Mouse (Mus musculus): ENCODE measurements around the gene Bysl. TPM values are rescaled to one million over a fixed set of nuclear protein-coding genes. Genes with fewer than 3 reads are reported as not detected.
"Not testable (repeated sequence)": the region's sequence is repeated elsewhere in the genome, so short reads cannot be mapped to it uniquely, and the experiment has no call there.

Bysl gene
- total RNA-seq, 2 experiments from 2014 or later, result 18.3 to 18.7 TPM

DNA sequence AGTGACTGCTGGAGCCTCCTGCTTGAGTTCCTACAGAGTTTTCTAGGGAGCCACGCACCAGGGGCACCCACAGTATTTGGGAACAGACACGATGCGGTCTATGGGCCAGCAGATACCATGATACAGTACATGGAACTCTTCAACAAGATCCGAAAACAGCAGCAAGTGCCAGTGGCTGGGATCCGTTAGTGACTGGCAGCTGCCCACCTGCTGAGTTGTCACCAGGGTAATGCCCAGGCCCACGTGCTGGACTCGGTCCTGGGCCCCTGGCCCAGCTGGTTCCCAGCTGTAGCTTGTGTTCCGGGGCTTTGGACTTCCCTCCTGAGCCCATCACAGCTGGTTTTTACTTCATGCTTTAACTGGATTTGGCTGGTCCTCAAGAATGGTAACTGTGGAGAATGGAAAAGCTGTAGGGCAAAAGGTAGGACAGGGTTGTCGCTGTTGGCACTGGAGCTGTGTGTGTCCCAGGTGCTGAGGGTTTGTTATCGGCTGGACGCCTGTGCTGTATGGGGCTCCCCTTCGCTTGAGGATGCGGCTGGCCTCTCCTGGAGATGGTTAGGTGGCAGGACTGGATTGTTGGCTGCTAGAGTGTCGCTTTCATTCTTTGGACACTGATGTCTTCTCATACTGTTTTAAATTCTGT lies 11.7 kb upstream of the Bysl start:
- no peak for DNase-seq (ENCODE audit: low spot score in 2 of 2)

GRCm38 (mm10) chr17:47618556-47619311 lies 7.4 kb upstream of the Bysl start:
- DNase-seq (ENCODE audit: low spot score in 2 of 2), result no peak

DNA sequence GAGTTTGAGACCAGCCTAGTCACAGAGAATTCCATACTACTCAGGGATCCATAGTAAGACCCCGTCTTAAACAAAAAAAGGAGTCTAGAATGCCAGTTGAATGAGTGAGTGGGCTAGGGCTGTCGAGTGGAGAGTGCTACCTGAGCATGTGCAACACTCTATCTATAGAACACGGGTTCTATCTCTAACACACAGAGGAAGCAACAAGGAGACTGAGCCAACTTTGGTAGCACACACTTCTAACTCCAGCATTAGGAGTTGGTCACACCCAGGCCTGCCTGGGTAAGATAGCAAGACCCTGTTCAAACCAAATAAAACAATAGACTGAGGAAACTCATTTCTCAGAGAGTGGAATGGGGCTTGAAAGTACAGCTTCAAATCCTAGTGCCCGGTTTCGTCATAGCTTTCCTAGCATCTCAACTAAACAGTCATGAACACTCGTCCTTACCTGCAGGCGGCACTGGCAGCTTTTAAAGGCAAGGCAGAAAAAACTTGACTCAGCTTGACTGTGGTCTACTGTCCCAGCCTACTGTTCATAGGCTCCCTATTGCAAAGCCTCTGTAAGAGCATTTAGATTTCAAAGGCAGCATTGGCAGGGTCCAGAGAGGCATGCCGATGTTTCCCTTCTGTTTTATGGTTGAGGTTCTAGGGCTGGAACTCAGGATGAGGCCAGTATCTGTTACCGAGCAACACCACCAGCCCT lies 6.5 kb upstream of the Bysl start:
- DNase-seq (ENCODE audit: low spot score in 2 of 2), result no peak

DNA sequence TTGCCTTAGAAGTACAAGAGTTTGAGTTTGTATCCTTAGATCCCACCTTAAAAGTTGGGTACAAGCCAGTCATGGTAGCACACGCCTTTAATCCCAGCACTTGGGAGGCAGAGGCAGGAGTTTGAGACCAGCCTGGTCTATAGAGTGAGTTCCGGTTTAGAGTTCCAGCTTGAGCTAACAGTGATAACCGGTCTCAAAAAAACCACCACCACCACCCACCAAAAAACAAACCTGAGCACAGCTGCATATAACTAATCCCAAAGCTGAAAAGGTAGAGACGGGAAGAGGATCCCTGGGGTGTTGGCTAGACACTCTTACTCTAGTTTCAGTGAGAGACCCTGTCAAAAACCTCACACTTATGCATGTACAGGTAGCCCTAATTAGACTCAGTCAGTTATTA lies 5.4 kb upstream of the Bysl start:
- no peak for DNase-seq (ENCODE audit: low spot score in 2 of 2)

- no peak for DNase-seq (ENCODE audit: low spot score in 2 of 2)
Observed at GRCm38 (mm10) chr17:47616119-47616518, 4.8 kb upstream of the Bysl start.

DNA sequence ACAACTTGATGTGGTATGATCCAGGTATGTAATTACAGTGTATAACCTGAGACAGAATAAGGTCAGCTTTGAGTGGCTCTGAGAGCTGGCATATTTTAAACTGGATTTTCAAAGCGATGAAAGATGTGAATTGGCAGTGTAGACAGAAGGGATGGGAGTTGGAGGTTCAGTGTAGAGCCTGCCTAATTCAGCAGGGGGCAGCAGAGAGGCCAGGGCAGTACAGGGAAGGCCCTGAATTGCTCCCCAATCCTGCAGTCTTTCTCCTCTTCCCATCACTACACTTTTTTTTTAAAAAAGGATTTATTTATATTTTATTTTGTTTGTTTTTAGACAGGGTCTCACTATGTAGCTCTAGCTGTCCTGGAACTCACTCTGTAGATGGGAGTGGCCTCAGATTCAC lies 2.7 kb upstream of the Bysl start:
- no peak for DNase-seq (ENCODE audit: low spot score in 2 of 2)

- no peak for DNase-seq (ENCODE audit: low spot score in 2 of 2)
Observed at GRCm38 (mm10) chr17:47611661-47611982, 330 bp upstream of the Bysl start.

- no peak for DNase-seq (ENCODE audit: low spot score in 2 of 2)
Observed at GRCm38 (mm10) chr17:47609182-47609581, 2.1 kb downstream of the Bysl start.

DNA sequence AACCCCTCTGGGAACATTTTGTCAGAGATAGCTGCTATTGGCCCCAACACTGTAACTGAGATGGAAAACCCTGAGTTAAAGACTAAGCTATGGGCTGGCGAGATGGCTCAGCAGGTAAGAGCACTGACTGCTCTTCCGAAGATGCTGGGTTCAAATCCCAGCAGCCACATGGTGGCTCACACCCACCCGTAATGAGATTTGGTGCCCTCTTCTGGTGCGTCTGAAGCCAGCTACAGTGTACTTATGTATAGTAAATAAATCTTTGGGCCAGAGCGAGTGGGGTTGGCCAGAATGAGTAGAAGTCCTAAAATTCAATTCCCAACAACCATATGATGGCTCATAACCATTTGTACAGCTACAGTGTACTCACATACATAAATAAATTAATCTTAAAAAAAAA lies 5.1 kb downstream of the Bysl start:
- no peak for DNase-seq (ENCODE audit: low spot score in 2 of 2)

- no peak for DNase-seq (ENCODE audit: low spot score in 2 of 2)
Observed at GRCm38 (mm10) chr17:47602289-47602688, 9.0 kb downstream of the Bysl start.

- no peak for DNase-seq (ENCODE audit: low spot score in 2 of 2)
Observed at GRCm38 (mm10) chr17:47601389-47601755, 9.9 kb downstream of the Bysl start.

- DNase-seq (ENCODE audit: low spot score in 2 of 2), result no peak
Observed at GRCm38 (mm10) chr17:47600601-47601388, 10.5 kb downstream of the Bysl start.

DNA sequence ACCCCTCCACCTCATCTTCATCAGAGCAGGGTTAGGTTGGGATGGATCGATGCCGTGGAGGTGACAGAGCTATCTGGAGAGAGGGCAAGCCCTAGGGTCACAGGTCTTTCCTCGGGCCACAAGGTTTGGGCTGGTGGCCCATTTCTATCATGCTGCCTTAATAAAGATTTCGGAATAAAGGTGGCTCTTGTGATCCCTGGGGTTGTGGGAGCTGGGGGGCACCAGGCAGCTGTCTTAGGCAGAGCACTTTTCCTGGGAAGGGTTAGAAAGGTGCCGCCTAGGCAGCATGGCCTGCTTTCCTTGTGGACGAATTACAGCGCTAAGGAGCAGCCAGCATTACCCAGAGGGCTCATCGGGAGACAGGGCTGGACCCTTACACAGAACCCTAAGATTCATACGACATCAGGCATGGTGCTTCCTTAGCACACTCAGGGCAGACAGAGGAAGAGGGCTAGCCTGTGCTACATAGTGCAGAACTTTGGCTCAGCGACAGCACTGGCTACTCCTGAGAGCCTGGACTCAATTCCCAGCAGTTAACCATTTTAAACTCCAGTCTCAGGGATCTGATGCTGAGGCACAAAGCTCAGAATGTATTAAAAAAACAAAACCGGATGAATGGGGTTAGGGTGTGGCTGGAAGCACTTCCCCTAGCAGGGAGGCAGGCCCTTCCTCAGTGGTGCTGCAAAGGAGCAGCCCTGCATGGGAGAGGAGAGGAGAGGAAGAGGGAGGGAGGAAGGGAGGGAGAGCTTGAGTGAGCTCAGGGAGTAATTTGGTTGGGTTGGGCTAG lies 11.6 kb downstream of the Bysl start:
- DNase-seq (ENCODE audit: low spot score in 2 of 2), result no peak

GRCm38 (mm10) chr17:47598580-47599304 lies 12.6 kb downstream of the Bysl start:
- DNase-seq (ENCODE audit: low spot score in 2 of 2), result not testable (repeated sequence)

DNA sequence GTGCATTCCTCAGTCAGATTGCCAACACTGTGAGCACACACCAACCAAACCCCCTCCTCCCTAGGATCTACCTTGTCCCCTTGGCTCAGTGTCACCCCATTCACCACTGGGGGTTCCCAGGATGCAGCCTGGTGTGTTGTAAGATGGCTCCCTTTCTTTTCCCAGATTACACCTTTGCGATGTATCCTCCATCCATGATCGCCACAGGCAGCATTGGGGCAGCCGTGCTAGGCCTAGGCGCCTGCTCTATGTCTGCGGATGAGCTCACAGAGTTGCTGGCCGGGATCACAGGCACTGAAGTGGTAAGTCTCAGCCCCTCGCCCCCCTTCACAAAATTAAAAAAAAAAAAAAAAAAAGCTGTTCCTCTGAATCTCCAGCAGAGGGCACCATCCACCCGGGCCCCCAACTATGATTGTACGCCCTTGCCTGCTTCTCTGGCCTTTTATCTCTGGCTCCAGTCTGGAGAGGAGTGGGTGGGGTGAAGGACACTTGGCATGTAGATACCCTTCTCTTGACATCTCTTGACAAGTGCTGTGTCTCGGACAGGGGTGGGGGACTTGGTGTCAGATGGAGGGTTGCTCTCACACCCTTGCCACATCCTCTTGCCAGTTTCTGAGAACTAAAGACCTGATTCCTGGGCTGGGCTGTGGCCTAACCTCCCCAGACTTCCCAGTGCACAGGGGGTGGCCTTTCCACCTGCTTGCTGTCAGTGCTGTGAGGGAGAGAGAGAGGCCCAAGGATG lies 13.3 kb downstream of the Bysl start:
- DNase-seq (ENCODE audit: low spot score in 2 of 2), result no peak

DNA sequence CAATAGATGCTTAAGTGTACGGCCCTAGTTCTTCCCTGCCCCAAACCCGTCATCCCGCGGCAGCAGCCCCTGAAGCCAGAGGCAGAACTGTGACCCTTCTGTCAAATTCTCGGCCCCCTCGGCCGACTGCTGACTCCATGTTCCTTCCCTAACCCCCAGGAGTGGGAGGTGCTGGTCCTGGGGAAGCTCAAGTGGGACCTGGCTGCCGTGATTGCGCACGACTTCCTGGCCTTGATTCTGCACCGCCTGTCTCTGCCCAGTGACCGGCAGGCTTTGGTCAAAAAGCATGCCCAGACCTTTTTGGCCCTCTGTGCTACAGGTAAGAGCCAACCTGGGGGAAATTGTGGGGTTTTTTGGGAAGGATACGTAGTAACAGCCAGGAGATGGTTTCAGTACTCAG lies 14.0 kb downstream of the Bysl start:
- DNase-seq (ENCODE audit: low spot score in 2 of 2), result no peak

GRCm38 (mm10) chr17:47596839-47597164 lies 14.5 kb downstream of the Bysl start:
- DNase-seq (ENCODE audit: low spot score in 2 of 2), result no peak

GRCm38 (mm10) chr17:47596162-47596838 lies 15.0 kb downstream of the Bysl start:
- no peak for DNase-seq (ENCODE audit: low spot score in 2 of 2)
